Mouse (Mus musculus): ENCODE data around the gene Xpa.

The Xpa gene

GRCm38 (mm10) chr4:46144323-46144722, 51.8 kb downstream of the Xpa start:
- peak; percentile 11 for DNase-seq (ENCODE audit: low spot score)

- peak; percentile 96 for DNase-seq (ENCODE audit: low spot score)
These were observed 57.6 kb downstream of the Xpa start, which contains the start of the genes Ncbp1 and Tstd2 for GRCm38 (mm10) chr4:46138287-46139222. TSS of gene Ncbp1 (plus strand) at chr4:46138613. TSS of gene Tstd2 (minus strand) at chr4:46138694.

- no peak for DNase-seq (ENCODE audit: low spot score)
These were observed 58.4 kb downstream of the Xpa start for GRCm38 (mm10) chr4:46137629-46138286.

- DNase-seq (ENCODE audit: low spot score), result no peak
These were observed 64.3 kb downstream of the Xpa start for GRCm38 (mm10) chr4:46131791-46132190.

- DNase-seq (ENCODE audit: low spot score), result peak; percentile 67
These were observed 65.9 kb downstream of the Xpa start for GRCm38 (mm10) chr4:46130221-46130620.

- DNase-seq (ENCODE audit: low spot score), result no peak
These were observed 66.7 kb downstream of the Xpa start for GRCm38 (mm10) chr4:46129311-46130004.

- peak; percentile 68 for DNase-seq (ENCODE audit: low spot score)
These were observed 69.6 kb downstream of the Xpa start for GRCm38 (mm10) chr4:46126541-46126940.

GRCm38 (mm10) chr4:46123358-46123757, 72.8 kb downstream of the Xpa start:
- DNase-seq (ENCODE audit: low spot score), result no peak

- DNase-seq (ENCODE audit: low spot score), result no peak
These were observed 75.3 kb downstream of the Xpa start for GRCm38 (mm10) chr4:46120767-46121166.

- no peak for DNase-seq (ENCODE audit: low spot score)
These were observed 76.5 kb downstream of the Xpa start for GRCm38 (mm10) chr4:46119514-46120094.

- DNase-seq (ENCODE audit: low spot score), result no peak
These were observed 78.6 kb downstream of the Xpa start for GRCm38 (mm10) chr4:46117536-46117935.

- no peak for DNase-seq (ENCODE audit: low spot score)
These were observed 79.5 kb downstream of the Xpa start for GRCm38 (mm10) chr4:46116544-46117175.

GRCm38 (mm10) chr4:46115308-46115707, 80.8 kb downstream of the Xpa start:
- DNase-seq (ENCODE audit: low spot score), result no peak

GRCm38 (mm10) chr4:46111361-46111760, 84.8 kb downstream of the Xpa start:
- no peak for DNase-seq (ENCODE audit: low spot score)

- no peak for DNase-seq (ENCODE audit: low spot score)
These were observed 86.0 kb downstream of the Xpa start for GRCm38 (mm10) chr4:46110084-46110483.

All from adipocyte (in vitro differentiated cells).